Mouse (Mus musculus): Measurements from ENCODE around the gene Prpf39.

DNA sequence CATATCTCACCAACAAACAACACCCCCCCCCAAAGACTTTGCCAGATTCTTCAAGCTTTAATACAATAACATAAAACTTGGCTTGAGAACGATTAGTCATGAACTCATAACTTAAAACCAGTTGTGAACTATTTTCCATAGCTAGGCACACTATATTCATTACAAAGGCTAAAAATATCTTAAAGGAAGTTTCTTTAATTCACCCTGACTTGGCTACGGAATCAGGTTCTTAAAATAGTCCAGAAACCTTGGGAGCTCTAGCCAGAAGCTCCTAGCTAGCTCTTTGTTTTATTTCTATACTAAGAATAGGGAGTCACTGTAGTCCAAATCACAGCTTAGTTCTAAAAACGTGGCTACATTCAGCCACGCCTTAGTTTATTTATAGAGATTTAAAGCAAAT is 32.3 kb downstream of the Prpf39 start:
- no peak for TF ChIP-seq POLR2A (IDR thresholded peaks at IDR 0.05; ENCODE audit: insufficient read depth, low read length)
- no peak for TF ChIP-seq CTCF (IDR thresholded peaks at IDR 0.05; ENCODE audit: low read depth, low read length)
- no peak for TF ChIP-seq EP300 (IDR thresholded peaks at IDR 0.05; ENCODE audit: insufficient read depth, low read depth, low read length)

All from ES-Bruce4 (cell line).